Mouse (Mus musculus): Measurements from ENCODE around the gene Pdgfc. TPM values are rescaled to one million over a fixed set of nuclear protein-coding genes. Genes with fewer than 3 reads are reported as not detected.

Pdgfc gene
- polyA plus RNA-seq, 1 experiment from 2014 or later = 4.6 TPM

GRCm38 (mm10) chr3:81170073-81170809, 134.0 kb downstream of the Pdgfc start:
- H3K27me3 ChIP-seq = no peaks in the 10 kb centered on the region

GRCm38 (mm10) chr3:81174832-81175231, 138.6 kb downstream of the Pdgfc start:
- ATAC-seq = no peak
- H3K4me3 ChIP-seq (replicated peaks) = no peak overlapping the region
- H3K27me3 ChIP-seq = no peaks in the 10 kb centered on the region
- H3K9ac ChIP-seq (replicated peaks) = no peak overlapping the region
- no peak overlapping the region for H3K27ac ChIP-seq
- H3K4me1 ChIP-seq (replicated peaks) = no peaks in the 10 kb centered on the region
- H3K36me3 ChIP-seq = no peaks in the 10 kb centered on the region
- WGBS = 89% methylated on average over 3 of the region's 3 CpGs
- no peaks in the 10 kb centered on the region for H3K9me3 ChIP-seq
- H3K4me2 ChIP-seq (replicated peaks) = no peak overlapping the region

More at GRCm38 (mm10) chr3:81170073-81170809, 134.0 kb downstream of the Pdgfc start:
- Histone ChIP-seq H3K9me3 (no peaks in the 10 kb centered on the region), H3K9ac (replicated peaks) (no peak overlapping the region), H3K4me2 (replicated peaks) (no peak overlapping the region), H3K27ac (no peak overlapping the region), H3K4me1 (replicated peaks) (no peaks in the 10 kb centered on the region; the same call in 1 of the 2 replicates), H3K4me3 (replicated peaks) (no peak overlapping the region), H3K36me3 (no peaks in the 10 kb centered on the region)
- WGBS = 75% methylated on average over 4 of the region's 4 CpGs
- ATAC-seq = no peak

GRCm38 (mm10) chr3:81181319-81182013, 145.2 kb downstream of the Pdgfc start:
- no peaks in the 10 kb centered on the region for H3K36me3 ChIP-seq
- peak; percentile 84 for ATAC-seq
- no peaks in the 10 kb centered on the region for H3K9me3 ChIP-seq
- WGBS = 61% methylated on average over 1 of the region's 1 CpGs
- no peak overlapping the region for H3K9ac ChIP-seq (replicated peaks)
- no peak overlapping the region for H3K4me3 ChIP-seq (replicated peaks)
- H3K27me3 ChIP-seq = no peaks in the 10 kb centered on the region
- no peak overlapping the region for H3K27ac ChIP-seq
- no peak overlapping the region for H3K4me2 ChIP-seq (replicated peaks)
- H3K4me1 ChIP-seq (replicated peaks) = no peaks in the 10 kb centered on the region

- Histone ChIP-seq H3K27me3 (no peaks in the 10 kb centered on the region), H3K4me1 (replicated peaks) (no peaks in the 10 kb centered on the region), H3K9ac (replicated peaks) (no peak overlapping the region), H3K4me2 (replicated peaks) (no peak overlapping the region), H3K9me3 (no peaks in the 10 kb centered on the region), H3K36me3 (no peaks in the 10 kb centered on the region), H3K4me3 (replicated peaks) (no peak overlapping the region), H3K27ac (no peak overlapping the region)
- ATAC-seq = no peak
- WGBS = 87% methylated on average over 2 of the region's 2 CpGs
These were observed 160.7 kb downstream of the Pdgfc start for GRCm38 (mm10) chr3:81196937-81197336.

GRCm38 (mm10) chr3:81197644-81198043, 161.4 kb downstream of the Pdgfc start:
- WGBS = 87% methylated on average over 4 of the region's 4 CpGs
- no peaks in the 10 kb centered on the region for H3K27me3 ChIP-seq
- no peaks in the 10 kb centered on the region for H3K36me3 ChIP-seq
- ATAC-seq = no peak
- H3K4me2 ChIP-seq (replicated peaks) = no peak overlapping the region
- no peak overlapping the region for H3K27ac ChIP-seq
- no peak overlapping the region for H3K4me3 ChIP-seq (replicated peaks)
- no peaks in the 10 kb centered on the region for H3K9me3 ChIP-seq
- no peaks in the 10 kb centered on the region for H3K4me1 ChIP-seq (replicated peaks)
- H3K9ac ChIP-seq (replicated peaks) = no peak overlapping the region

- Histone ChIP-seq H3K9ac (replicated peaks) (no peak overlapping the region), H3K4me1 (replicated peaks) (no peaks in the 10 kb centered on the region), H3K36me3 (no peaks in the 10 kb centered on the region), H3K27ac (no peak overlapping the region), H3K4me2 (replicated peaks) (no peak overlapping the region), H3K9me3 (no peaks in the 10 kb centered on the region), H3K4me3 (replicated peaks) (no peak overlapping the region), H3K27me3 (no peaks in the 10 kb centered on the region)
- ATAC-seq = no peak
- 87% methylated on average over 8 of the region's 8 CpGs for WGBS
These were observed 164.4 kb downstream of the Pdgfc start for GRCm38 (mm10) chr3:81200647-81201046.

- H3K27me3 ChIP-seq = no peaks in the 10 kb centered on the region
- ATAC-seq = no peak
- H3K27ac ChIP-seq = no peak overlapping the region
- H3K4me1 ChIP-seq (replicated peaks) = no peaks in the 10 kb centered on the region
- 46% methylated on average over 5 of the region's 5 CpGs for WGBS
- no peaks in the 10 kb centered on the region for H3K9me3 ChIP-seq
- H3K9ac ChIP-seq (replicated peaks) = no peak overlapping the region
- no peak overlapping the region for H3K4me2 ChIP-seq (replicated peaks)
- H3K36me3 ChIP-seq = no peaks in the 10 kb centered on the region
- no peak overlapping the region for H3K4me3 ChIP-seq (replicated peaks)
These were observed 169.0 kb downstream of the Pdgfc start for GRCm38 (mm10) chr3:81205201-81205600.

GRCm38 (mm10) chr3:81208246-81208645, 172.0 kb downstream of the Pdgfc start:
- Histone ChIP-seq H3K27me3 (no peaks in the 10 kb centered on the region), H3K4me1 (replicated peaks) (no peaks in the 10 kb centered on the region), H3K9ac (replicated peaks) (no peak overlapping the region), H3K36me3 (no peaks in the 10 kb centered on the region), H3K9me3 (no peaks in the 10 kb centered on the region), H3K4me2 (replicated peaks) (no peak overlapping the region), H3K27ac (no peak overlapping the region), H3K4me3 (replicated peaks) (no peak overlapping the region)
- whole genome bisulfite sequencing = 51% methylated on average over 2 of the region's 2 CpGs
- no peak for ATAC-seq

GRCm38 (mm10) chr3:81211147-81211546, 174.9 kb downstream of the Pdgfc start:
- Histone ChIP-seq H3K9me3 (no peaks in the 10 kb centered on the region), H3K27me3 (no peaks in the 10 kb centered on the region), H3K27ac (no peak overlapping the region), H3K36me3 (no peaks in the 10 kb centered on the region), H3K4me3 (replicated peaks) (no peak overlapping the region), H3K4me2 (replicated peaks) (no peak overlapping the region), H3K9ac (replicated peaks) (no peak overlapping the region), H3K4me1 (replicated peaks) (no peaks in the 10 kb centered on the region)
- ATAC-seq = no peak
- 90% methylated on average over 3 of the region's 3 CpGs for WGBS

GRCm38 (mm10) chr3:81211666-81212065, 175.4 kb downstream of the Pdgfc start:
- Histone ChIP-seq H3K27me3 (no peaks in the 10 kb centered on the region), H3K4me1 (replicated peaks) (no peaks in the 10 kb centered on the region), H3K27ac (no peak overlapping the region), H3K4me2 (replicated peaks) (no peak overlapping the region), H3K36me3 (no peaks in the 10 kb centered on the region), H3K9me3 (no peaks in the 10 kb centered on the region), H3K4me3 (replicated peaks) (no peak overlapping the region), H3K9ac (replicated peaks) (no peak overlapping the region)
- no peak for ATAC-seq
- WGBS = 80% methylated on average over 3 of the region's 3 CpGs

GRCm38 (mm10) chr3:81215547-81216118, 179.4 kb downstream of the Pdgfc start:
- no peak for ATAC-seq
- 83% methylated on average over 4 of the region's 4 CpGs for WGBS
- no peak overlapping the region for H3K4me3 ChIP-seq (replicated peaks)

GRCm38 (mm10) chr3:81221682-81222081, 185.5 kb downstream of the Pdgfc start:
- no peaks in the 10 kb centered on the region for H3K9me3 ChIP-seq
- no peak overlapping the region for H3K4me2 ChIP-seq (replicated peaks)
- no peak overlapping the region for H3K27ac ChIP-seq
- no peak for ATAC-seq
- H3K36me3 ChIP-seq = no peaks in the 10 kb centered on the region
- 73% methylated on average over 4 of the region's 4 CpGs for WGBS
- H3K4me1 ChIP-seq (replicated peaks) = no peaks in the 10 kb centered on the region
- H3K27me3 ChIP-seq = no peaks in the 10 kb centered on the region
- H3K4me3 ChIP-seq (replicated peaks) = no peak overlapping the region
- H3K9ac ChIP-seq (replicated peaks) = no peak overlapping the region

More at GRCm38 (mm10) chr3:81215547-81216118, 179.4 kb downstream of the Pdgfc start:
- H3K9me3 ChIP-seq = no peaks in the 10 kb centered on the region
- H3K4me2 ChIP-seq (replicated peaks) = no peak overlapping the region
- no peaks in the 10 kb centered on the region for H3K4me1 ChIP-seq (replicated peaks)
- no peak overlapping the region for H3K27ac ChIP-seq
- no peaks in the 10 kb centered on the region for H3K27me3 ChIP-seq
- H3K36me3 ChIP-seq = no peaks in the 10 kb centered on the region
- no peak overlapping the region for H3K9ac ChIP-seq (replicated peaks)
